Comparison of ENCODE assay signal across 9 mouse cellular contexts in genomic region chr15:103340786-103341185, GRCm38 (mm10). TPM values are rescaled to one million over a fixed set of nuclear protein-coding genes. Genes with fewer than 3 reads are reported as not detected.
DNase-seq lines count a peak whose midpoint lies in the region; ATAC-seq and TF ChIP-seq lines count a peak whose summit lies in the region.
"Had no signal": no experiment of that assay in that cellular context is flagged by ENCODE, and none has a peak within 500 bp of the region (broad histone marks: within the 10 kb centered on the region; RNA-seq: fewer than 3 reads in every experiment).

No protein-coding gene starts in this region.

- H3K4me2 ChIP-seq in lung, postnatal 0 days (replicated peaks; ENCODE audit: low read depth, low read length) = no peak overlapping the region
- peak overlapping the region; percentile 91 for H3K4me2 ChIP-seq in forebrain, embryonic 12.5 days
- H3K4me2 ChIP-seq in liver, embryonic 11.5 days = peak overlapping the region; percentile 90
- H3K4me2 ChIP-seq in stomach, embryonic 15.5 days = peak overlapping the region; percentile 92

- 0 out of 2 replicates have a peak, but pooled peaks have one; percentile 6 for TF ChIP-seq CTCF in lung, postnatal 0 days (IDR thresholded peaks at IDR 0.05)

- H3K27ac ChIP-seq in lung, postnatal 0 days (ENCODE audit: low read length) = no peak overlapping the region
- no peak overlapping the region for H3K27ac ChIP-seq in forebrain, embryonic 12.5 days
- H3K27ac ChIP-seq in liver, embryonic 11.5 days (ENCODE audit: low read depth, low read length) = no peak overlapping the region
- H3K27ac ChIP-seq in stomach, embryonic 15.5 days = no peak overlapping the region

- peaks cover 10% of the 10 kb centered on the region; the same call in 1 of the 2 replicates for H3K36me3 ChIP-seq in lung, postnatal 0 days (ENCODE audit: insufficient read depth, low read length)
- peaks cover 10% of the 10 kb centered on the region; the same call in 1 of the 2 replicates for H3K36me3 ChIP-seq in forebrain, embryonic 12.5 days (replicated peaks)
- H3K36me3 ChIP-seq in liver, embryonic 11.5 days (ENCODE audit: control insufficient read depth, insufficient read depth, low read length) = peaks cover 9% of the 10 kb centered on the region
- peaks cover 15% of the 10 kb centered on the region for H3K36me3 ChIP-seq in stomach, embryonic 15.5 days

- no peak for DNase-seq in lung, postnatal 0 days (ENCODE audit: low spot score)
- no peak for DNase-seq in lung, postnatal 10 days
- DNase-seq in liver, embryonic 11.5 days (ENCODE audit: low spot score) = no peak
- no peak for DNase-seq in cerebellum, postnatal 25 days
- DNase-seq: lung, adult 2 months had no signal

- WGBS in lung, postnatal 0 days = 28% methylated on average over 4 of the region's 4 CpGs
- WGBS in forebrain, embryonic 12.5 days = 16% methylated on average over 4 of the region's 4 CpGs
- 12% methylated on average over 4 of the region's 4 CpGs for WGBS in liver, embryonic 11.5 days
- 23% methylated on average over 4 of the region's 4 CpGs for WGBS in stomach, embryonic 15.5 days

- no peaks in the 10 kb centered on the region for H3K9me3 ChIP-seq in lung, postnatal 0 days (ENCODE audit: low read length)
- H3K9me3 ChIP-seq in forebrain, embryonic 12.5 days = no peaks in the 10 kb centered on the region
- no peaks in the 10 kb centered on the region for H3K9me3 ChIP-seq in liver, embryonic 11.5 days (ENCODE audit: control insufficient read depth, low read length)
- no peaks in the 10 kb centered on the region for H3K9me3 ChIP-seq in stomach, embryonic 15.5 days

- no peak for ATAC-seq in lung, postnatal 0 days
- ATAC-seq in forebrain, embryonic 12.5 days (ENCODE audit: low FRiP score) = no peak
- no peak for ATAC-seq in liver, embryonic 11.5 days (replicated peaks; ENCODE audit: low FRiP score)
- no peak for ATAC-seq in stomach, embryonic 15.5 days (ENCODE audit: insufficient read depth, low FRiP score, low read depth)
- ATAC-seq in granulocyte monocyte progenitor cell, adult 5-6 weeks (replicated peaks; ENCODE audit: poor library complexity, severe bottlenecking) = no peak

- peaks cover 6% of the 10 kb centered on the region; the same call in 1 of the 2 replicates for H3K4me1 ChIP-seq in lung, postnatal 0 days (ENCODE audit: insufficient read depth, low read depth, low read length)
- H3K4me1 ChIP-seq in forebrain, embryonic 12.5 days = peaks cover 46% of the 10 kb centered on the region
- peaks cover 40% of the 10 kb centered on the region for H3K4me1 ChIP-seq in liver, embryonic 11.5 days (replicated peaks; ENCODE audit: control insufficient read depth, insufficient read depth, low read length)
- H3K4me1 ChIP-seq in stomach, embryonic 15.5 days = peaks cover 20% of the 10 kb centered on the region

- no peak overlapping the region for H3K9ac ChIP-seq in lung, postnatal 0 days (replicated peaks; ENCODE audit: low read depth)
- no peak overlapping the region for H3K9ac ChIP-seq in forebrain, embryonic 12.5 days
- H3K9ac ChIP-seq in liver, embryonic 11.5 days (ENCODE audit: low read depth, low read length) = no peak overlapping the region
- H3K9ac ChIP-seq in stomach, embryonic 15.5 days = no peak overlapping the region

- TF ChIP-seq EP300 in lung, postnatal 0 days (IDR thresholded peaks at IDR 0.05) = no peak

- peaks cover 16% of the 10 kb centered on the region for H3K27me3 ChIP-seq in lung, postnatal 0 days (replicated peaks; ENCODE audit: insufficient read depth, low read length)
- H3K27me3 ChIP-seq in forebrain, embryonic 12.5 days = peaks cover 54% of the 10 kb centered on the region
- peaks cover 4% of the 10 kb centered on the region; the same call in 1 of the 2 replicates for H3K27me3 ChIP-seq in liver, embryonic 11.5 days (replicated peaks; ENCODE audit: control insufficient read depth, insufficient read depth, low read length)
- H3K27me3 ChIP-seq in stomach, embryonic 15.5 days (replicated peaks) = peaks cover 21% of the 10 kb centered on the region; the same call in 1 of the 2 replicates

- H3K4me3 ChIP-seq in lung, postnatal 0 days (ENCODE audit: low read depth, low read length) = no peak overlapping the region
- no peak overlapping the region for H3K4me3 ChIP-seq in forebrain, embryonic 12.5 days (replicated peaks)
- peak overlapping the region; percentile 66 for H3K4me3 ChIP-seq in liver, embryonic 11.5 days (ENCODE audit: low read depth, low read length)
- H3K4me3 ChIP-seq in stomach, embryonic 15.5 days (replicated peaks) = 0 out of 2 replicates have a peak overlapping the region, but pooled peaks have one; percentile 60

RNA-seq across cellular contexts. Expression of gene Zfp385a, which starts 0.9 kb away (rescaled TPM):
- 5.0 and 6.5 TPM in 2 replicates for polyA plus RNA-seq in lung, postnatal 0 days (2015; fragmentation: Nextera tagmentation; extraction: Ambion mirVana)
- 16.1 and 16.8 TPM in 2 replicates for polyA plus RNA-seq in forebrain, embryonic 12.5 days (2016; fragmentation: Nextera tagmentation; extraction: Ambion mirVana)
- 23.2 and 24.8 TPM in 2 replicates for polyA plus RNA-seq in liver, embryonic 11.5 days (2014; fragmentation: Nextera tagmentation; extraction: Ambion mirVana)
- 8.2 and 9.3 TPM in 2 replicates for polyA plus RNA-seq in stomach, embryonic 15.5 days (2015; fragmentation: Nextera tagmentation; extraction: Ambion mirVana)
- total RNA-seq in granulocyte monocyte progenitor cell, adult 5-6 weeks (2014; fragmentation: Nextera tagmentation) = 17.5 and 24.9 TPM in 2 replicates
- 1.8 and 2.7 TPM in 2 replicates for total RNA-seq in granulocyte monocyte progenitor cell, adult 5-6 weeks (2017)

RNA-seq across cellular contexts. Expression of gene Itga5, which starts 25.8 kb away (rescaled TPM):
- 30.0 and 31.2 TPM in 2 replicates for polyA plus RNA-seq in lung, postnatal 0 days (2015; fragmentation: Nextera tagmentation; extraction: Ambion mirVana)
- 16.8 and 17.3 TPM in 2 replicates for polyA plus RNA-seq in forebrain, embryonic 12.5 days (2016; fragmentation: Nextera tagmentation; extraction: Ambion mirVana)
- 35.4 and 35.7 TPM in 2 replicates for polyA plus RNA-seq in liver, embryonic 11.5 days (2014; fragmentation: Nextera tagmentation; extraction: Ambion mirVana)
- polyA plus RNA-seq in stomach, embryonic 15.5 days (2015; fragmentation: Nextera tagmentation; extraction: Ambion mirVana) = 48.3 and 53.4 TPM in 2 replicates
- total RNA-seq in granulocyte monocyte progenitor cell, adult 5-6 weeks (2014; fragmentation: Nextera tagmentation) = 24.7 and 29.8 TPM in 2 replicates
- 5.0 and 12.7 TPM in 2 replicates for total RNA-seq in granulocyte monocyte progenitor cell, adult 5-6 weeks (2017)

RNA-seq across cellular contexts. Expression of gene Gpr84, which starts 30.4 kb away (rescaled TPM):
- polyA plus RNA-seq in lung, postnatal 0 days (2015; fragmentation: Nextera tagmentation; extraction: Ambion mirVana) = 0.67 and 2.2 TPM in 2 replicates
- 0.10 and 0.37 TPM in 2 replicates for polyA plus RNA-seq in forebrain, embryonic 12.5 days (2016; fragmentation: Nextera tagmentation; extraction: Ambion mirVana)
- polyA plus RNA-seq in liver, embryonic 11.5 days (2014; fragmentation: Nextera tagmentation; extraction: Ambion mirVana) = 0.49 and 0.78 TPM in 2 replicates
- polyA plus RNA-seq in stomach, embryonic 15.5 days (2015; fragmentation: Nextera tagmentation; extraction: Ambion mirVana) = 0.46 and 0.53 TPM in 2 replicates
- 0.77 and 1.0 TPM in 2 replicates for total RNA-seq in granulocyte monocyte progenitor cell, adult 5-6 weeks (2014; fragmentation: Nextera tagmentation)
- total RNA-seq in granulocyte monocyte progenitor cell, adult 5-6 weeks (2017) = 0.77 and 1.1 TPM in 2 replicates
- total RNA-seq: gastrocnemius, adult 18-20 months had no signal

Comparison
In these comparisons a context has a peak if more than half of its experiments do, and no peak if none do; other contexts are left out.
1. H3K4me3 ChIP-seq: peak in liver, embryonic 11.5 days (single experiment) and stomach, embryonic 15.5 days (single experiment); none in lung, postnatal 0 days (single experiment) and forebrain, embryonic 12.5 days (single experiment).